Mouse (Mus musculus): ENCODE measurements around the gene Ninj2.

GRCm38 (mm10) chr6:120150206-120150605, 57.1 kb downstream of the Ninj2 start:
- TF ChIP-seq ZNF384 (IDR thresholded peaks at IDR 0.05; ENCODE audit: low read depth, low read length) (no peak), NRF1 (IDR thresholded peaks at IDR 0.05; ENCODE audit: insufficient read depth, low read depth, low read length, poor library complexity, severe bottlenecking) (no peak), HCFC1 (IDR thresholded peaks at IDR 0.05; ENCODE audit: low read depth, low read length) (no peak), E2F4 (IDR thresholded peaks at IDR 0.05; ENCODE audit: borderline replicate concordance, low read depth, low read length) (no peak), CTCF (IDR thresholded peaks at IDR 0.05 in 2 of 3, conservative IDR thresholded peaks at IDR 0.05 in 1 of 3; ENCODE audit: control insufficient read depth in 1 of 3, insufficient read depth in 1 of 3, low read depth in 2 of 3, low read length in 3 of 3, poor library complexity in 1 of 3, severe bottlenecking in 1 of 3) (no peak), ZC3H11A (IDR thresholded peaks at IDR 0.05; ENCODE audit: low read depth, low read length) (no peak), JUND (IDR thresholded peaks at IDR 0.05; ENCODE audit: low read depth, low read length) (no peak), ZMIZ1 (IDR thresholded peaks at IDR 0.05; ENCODE audit: low read depth, low read length) (no peak), POLR2A (IDR thresholded peaks at IDR 0.05; ENCODE audit: control insufficient read depth in 1 of 2, insufficient read depth in 1 of 2, low read depth in 1 of 2, low read length in 2 of 2, poor library complexity in 1 of 2) (no peak), MYB (IDR thresholded peaks at IDR 0.05; ENCODE audit: low read depth, low read length) (no peak), GATA1 (IDR thresholded peaks at IDR 0.05; ENCODE audit: low read depth, low read length) (no peak), CHD2 (IDR thresholded peaks at IDR 0.05; ENCODE audit: low read length) (no peak), MAX (IDR thresholded peaks at IDR 0.05; ENCODE audit: low read length) (no peak), TBP (IDR thresholded peaks at IDR 0.05; ENCODE audit: low read depth, low read length) (no peak)

Data from MEL (cell line).